Mouse (Mus musculus) embryonic facial prominence, embryonic 14.5 days (tissue): ENCODE results near the gene Asb11. TPM values are rescaled to one million over a fixed set of nuclear protein-coding genes. Genes with fewer than 3 reads are reported as not detected.

Experiments used
- polyA plus RNA-seq: library from polyadenylated mRNA; unstranded; fragments of >200 nt; fragmentation: Nextera tagmentation; extraction: Ambion mirVana; gene quantifications from 2 replicates; pipeline ENCODE4 v1.2.1, GENCODE M21; 2014

Gene Asb11
- polyA plus RNA-seq, 1 experiment from 2014 or later, result 0.51 TPM

Other genes with a start within 250 kb of the Asb11 start
- gene Bmx, start 178.8 kb upstream of the Asb11 start, polyA plus RNA-seq, result 0.67 and 1.2 TPM in 2 replicates
- 12.0 and 12.9 TPM in 2 replicates for gene Pir, start 167.6 kb upstream of the Asb11 start, polyA plus RNA-seq
- 10.0 and 10.1 TPM in 2 replicates for gene Vegfd, start 63.6 kb upstream of the Asb11 start, polyA plus RNA-seq
- gene Piga, start 17.2 kb upstream of the Asb11 start, polyA plus RNA-seq, result 10.0 and 11.8 TPM in 2 replicates
- gene Asb9, start 69.3 kb downstream of the Asb11 start, polyA plus RNA-seq, result 1.1 and 1.4 TPM in 2 replicates